Mouse (Mus musculus): ENCODE measurements around the gene Dapl1.

The Dapl1 gene

GRCm38 (mm10) chr2:59484438-59484837 lies at the start of gene Dapl1:
Dapl1 (plus strand) TSS chr2:59484653.
- DNase-seq: peak; percentile 66 to 83

- no peak for DNase-seq
These were observed 49.6 kb upstream of the Dapl1 start for GRCm38 (mm10) chr2:59434820-59435219.

GRCm38 (mm10) chr2:59437684-59438393 lies 46.6 kb upstream of the Dapl1 start:
- DNase-seq: peak; percentile 90 to 92

- peak; percentile 68 to 69 for DNase-seq
These were observed 45.9 kb upstream of the Dapl1 start for GRCm38 (mm10) chr2:59438479-59438935.

GRCm38 (mm10) chr2:59439824-59440223 lies 44.6 kb upstream of the Dapl1 start:
- DNase-seq: no peak

DNA sequence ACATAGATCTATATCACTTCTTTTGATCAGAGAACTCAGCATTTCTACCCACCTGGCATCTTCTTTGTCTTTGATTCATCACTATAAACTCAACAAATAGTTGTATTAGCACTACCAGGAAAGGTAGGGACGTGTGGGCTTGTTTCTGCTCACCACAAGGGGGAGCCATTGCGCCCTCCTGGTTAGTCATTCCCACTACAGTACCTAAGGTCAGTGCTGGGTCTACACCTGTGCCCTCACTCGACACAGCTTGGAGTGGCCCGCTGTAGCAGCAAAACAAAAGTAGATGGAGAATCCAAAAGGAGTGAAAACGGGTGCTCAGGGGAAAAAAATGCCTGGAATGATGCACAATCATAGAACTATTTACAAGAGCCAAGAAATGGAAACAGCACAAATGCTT lies 44.0 kb upstream of the Dapl1 start:
- peak; percentile 84 to 85 for DNase-seq

DNA sequence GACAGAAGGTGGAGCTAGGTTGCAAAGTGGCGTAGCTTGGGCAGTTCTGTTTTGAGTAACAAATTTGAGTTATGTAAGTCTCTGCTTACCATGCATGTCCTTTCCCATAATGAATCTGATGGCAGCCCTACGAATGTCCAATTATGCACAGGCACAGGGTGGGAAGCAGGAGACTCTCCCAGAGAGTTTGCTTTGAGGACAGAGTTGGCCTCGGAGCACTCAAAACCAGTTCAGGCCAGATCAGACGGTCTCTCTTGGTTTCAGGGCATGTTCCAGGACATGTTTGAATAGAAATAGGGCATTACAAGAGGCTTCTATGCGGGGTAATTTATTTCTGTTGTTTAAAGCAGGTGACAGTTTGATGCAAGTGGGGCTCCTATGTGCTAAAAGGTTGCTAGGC lies 42.8 kb upstream of the Dapl1 start:
- DNase-seq: peak in 1 of 2 experiments; percentile 49

DNA sequence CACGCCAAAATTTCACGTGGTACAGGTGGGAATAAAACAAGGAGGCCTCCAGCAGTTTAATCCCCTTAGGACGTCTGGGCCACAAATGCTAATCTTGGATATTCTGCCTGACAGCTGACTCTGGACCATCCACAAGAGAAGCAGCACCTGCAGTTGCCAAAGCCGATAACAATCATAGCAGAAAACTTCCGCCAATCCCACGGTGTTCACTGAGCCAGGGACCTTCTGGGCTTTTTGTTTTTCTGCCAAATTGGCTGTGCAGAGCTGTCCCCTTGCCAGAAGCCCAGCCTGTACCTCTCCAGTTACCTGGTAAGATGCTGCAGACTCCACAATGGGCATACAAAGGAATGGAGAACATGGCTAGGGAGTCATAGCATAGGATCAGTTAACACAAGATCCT lies 37.8 kb upstream of the Dapl1 start:
- no peak for DNase-seq

GRCm38 (mm10) chr2:59447712-59448111 lies 36.7 kb upstream of the Dapl1 start:
- DNase-seq: no peak

DNA sequence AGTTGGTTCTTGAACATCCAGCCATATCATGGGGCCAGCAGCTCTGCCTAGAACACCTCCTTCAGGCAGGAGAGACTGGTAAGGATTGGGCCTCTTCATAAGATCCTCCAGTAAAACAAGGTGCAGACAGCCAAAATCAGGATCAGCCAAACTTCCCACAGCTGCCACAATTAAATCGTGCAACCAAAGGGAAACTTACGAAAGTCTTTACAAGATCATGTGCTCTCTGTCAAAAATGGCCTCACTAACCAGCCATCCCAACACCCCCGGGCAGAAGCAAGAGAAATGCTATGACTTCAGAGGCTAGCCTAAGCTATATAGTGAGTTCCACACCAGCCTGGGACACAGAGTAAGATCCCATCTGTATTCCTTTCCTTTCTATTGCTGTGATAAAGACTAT lies 35.9 kb upstream of the Dapl1 start:
- DNase-seq: no peak

GRCm38 (mm10) chr2:59448921-59449320 lies 35.5 kb upstream of the Dapl1 start:
- no peak for DNase-seq

DNA sequence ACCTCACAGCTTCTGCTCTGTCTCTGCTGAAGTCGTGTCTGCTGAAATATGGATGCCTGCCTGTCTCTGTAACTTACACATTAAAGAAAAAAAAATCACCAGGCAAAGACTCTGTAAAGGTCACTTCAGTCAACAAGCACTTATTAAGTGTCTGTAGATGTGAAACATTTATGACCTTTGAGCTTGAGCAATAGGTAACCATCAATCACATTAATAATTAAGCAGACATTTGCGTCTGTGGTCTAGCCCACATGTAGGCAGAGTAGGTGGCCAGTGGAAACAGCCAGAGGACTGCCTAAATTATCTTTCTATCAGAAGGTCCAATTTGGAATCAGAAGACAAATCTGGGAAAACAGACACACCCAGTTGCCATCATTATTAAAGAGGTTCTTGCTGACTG lies 32.8 kb upstream of the Dapl1 start:
- no peak for DNase-seq

- no peak for DNase-seq
These were observed 32.4 kb upstream of the Dapl1 start for GRCm38 (mm10) chr2:59452102-59452501.

- no peak for DNase-seq
These were observed 22.4 kb upstream of the Dapl1 start for GRCm38 (mm10) chr2:59462086-59462485.

DNA sequence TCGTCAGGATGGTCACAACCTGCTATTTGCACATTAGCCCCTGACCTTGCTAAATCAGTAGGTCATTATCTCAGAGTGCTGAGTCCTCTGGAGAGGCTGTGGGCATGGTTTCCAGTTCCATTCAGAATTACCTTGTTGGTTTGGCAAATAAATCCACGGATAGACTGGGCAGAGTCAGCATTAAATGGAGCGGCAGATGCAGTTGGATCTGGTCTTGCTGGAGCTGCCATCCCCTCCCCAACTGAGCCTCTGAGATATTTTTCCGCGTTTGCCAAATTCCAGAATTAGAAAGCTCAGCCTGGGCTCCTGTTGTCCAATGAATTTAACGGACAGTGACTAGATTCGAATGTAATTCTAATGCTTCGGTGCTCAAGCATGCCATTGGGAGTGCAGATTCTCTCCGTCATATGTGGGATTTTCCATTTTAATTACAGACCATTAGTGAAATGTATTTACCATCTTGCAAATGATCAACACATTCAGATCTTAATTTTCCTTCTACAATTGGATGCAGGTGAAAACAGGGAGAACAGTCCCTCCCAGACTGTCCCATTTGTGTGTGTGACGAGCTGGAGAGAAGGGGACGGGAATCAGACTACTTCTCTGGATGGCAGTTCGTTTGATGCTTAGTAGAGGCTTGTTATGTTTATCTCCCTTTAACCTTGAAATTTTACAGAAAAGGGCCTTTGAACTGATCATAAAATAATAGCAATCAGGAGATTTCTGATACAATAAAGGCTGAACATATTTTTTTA lies 20.8 kb upstream of the Dapl1 start:
- DNase-seq: no peak

DNA sequence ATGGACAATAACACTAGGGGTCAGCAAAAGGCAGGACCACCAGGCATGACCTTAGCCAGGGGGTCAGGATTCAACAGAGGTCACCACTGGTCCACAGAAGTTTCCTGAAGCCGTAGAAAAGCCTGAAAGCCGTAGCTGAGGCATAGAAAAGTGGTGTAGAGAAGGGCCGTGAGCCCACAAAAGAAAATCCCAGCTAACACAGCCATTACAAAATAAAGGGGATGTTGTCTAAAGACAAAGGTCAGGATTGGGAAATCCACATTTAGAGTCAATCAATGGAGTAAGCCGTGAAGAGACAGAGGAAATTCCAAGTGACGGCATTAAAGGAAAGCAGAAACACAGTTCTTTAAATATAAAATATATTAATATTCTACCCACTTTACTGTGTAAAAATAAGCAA lies 18.8 kb upstream of the Dapl1 start:
- DNase-seq: no peak

DNA sequence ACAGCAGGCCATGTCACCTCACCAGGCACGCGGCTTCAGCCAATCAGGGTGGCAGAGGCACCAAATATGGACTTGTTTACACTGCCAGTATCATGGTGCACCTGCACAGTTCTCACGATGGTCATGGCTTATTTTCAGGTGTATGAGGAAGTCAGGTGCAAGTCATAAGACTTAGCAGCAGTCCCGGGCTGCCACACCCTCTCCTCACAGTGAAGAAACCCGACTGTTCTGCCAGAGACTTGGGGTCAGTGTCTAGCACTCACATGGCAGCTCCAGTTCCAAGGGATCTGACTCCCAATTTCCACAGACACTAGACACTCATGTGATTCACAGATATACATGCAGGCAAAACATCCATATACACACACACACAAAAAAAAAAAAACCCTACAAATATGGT lies 18.1 kb upstream of the Dapl1 start:
- DNase-seq: no peak

GRCm38 (mm10) chr2:59467085-59467484 lies 17.4 kb upstream of the Dapl1 start:
- no peak for DNase-seq

DNA sequence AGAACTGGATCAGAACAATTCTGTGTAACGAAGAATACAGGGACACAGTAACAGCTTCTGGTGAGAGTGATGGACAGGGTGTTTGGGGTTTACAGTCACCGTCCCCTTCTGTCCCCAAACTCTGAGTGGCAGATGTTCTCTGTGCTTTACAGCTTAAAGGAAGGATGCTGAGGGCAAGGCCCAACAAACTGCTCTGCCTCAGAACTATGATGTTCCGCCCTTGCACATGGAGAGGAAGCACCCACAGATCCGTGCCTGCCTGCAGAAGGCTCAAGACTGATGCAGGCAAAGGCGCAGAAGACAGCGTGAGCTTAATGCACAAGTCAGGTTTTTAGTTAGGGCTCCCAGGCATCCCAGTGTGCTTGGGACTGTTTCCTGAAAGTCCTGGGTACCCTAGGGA lies 16.5 kb upstream of the Dapl1 start:
- no peak for DNase-seq

- no peak for DNase-seq
These were observed 14.7 kb upstream of the Dapl1 start for GRCm38 (mm10) chr2:59469590-59470245.

- peak; percentile 26 to 42 for DNase-seq
These were observed 14.0 kb upstream of the Dapl1 start for GRCm38 (mm10) chr2:59470326-59471031.

DNA sequence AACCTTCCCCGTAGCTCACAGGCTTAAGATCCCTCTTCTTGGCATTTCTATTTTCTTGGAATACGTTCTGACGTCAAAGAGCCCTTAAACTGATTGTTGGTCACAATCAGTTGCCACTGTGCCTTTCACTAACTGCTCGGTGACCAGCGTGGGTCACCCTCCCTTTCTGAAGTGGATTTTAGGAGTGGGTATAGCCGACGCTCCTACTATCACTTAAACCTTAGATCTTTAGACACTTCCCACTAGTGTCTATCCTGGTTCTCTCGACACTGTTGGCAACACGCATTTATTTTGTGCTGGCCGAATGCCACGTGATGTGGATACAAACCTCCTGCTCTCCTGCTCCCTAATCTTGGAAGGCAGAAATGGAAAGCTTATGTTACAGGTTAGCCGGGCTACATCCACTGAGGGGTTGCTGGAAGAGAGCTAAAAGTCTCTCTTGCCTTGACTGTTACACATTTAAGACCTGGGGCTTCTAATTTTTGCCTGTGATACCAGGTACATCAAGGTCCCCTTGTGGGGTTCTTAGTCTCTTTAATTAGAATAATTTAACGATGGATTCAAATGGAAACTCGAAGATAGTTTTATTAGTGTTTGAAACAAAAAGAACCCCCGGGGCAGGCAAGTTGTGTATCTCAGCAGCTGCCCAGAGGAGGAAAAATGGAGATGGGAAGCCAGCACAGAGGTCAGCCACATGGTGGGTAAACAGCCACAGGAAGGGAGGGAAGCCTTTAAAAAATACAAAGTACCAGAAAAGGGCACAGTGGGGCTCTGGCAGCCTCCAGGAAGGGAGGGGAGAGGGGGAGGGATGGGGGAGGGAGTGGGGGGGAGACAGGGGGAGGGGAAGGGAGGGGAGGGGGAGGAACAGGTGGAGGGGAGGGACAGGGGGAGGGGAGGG lies 13.2 kb upstream of the Dapl1 start:
- DNase-seq: peak in 1 of 2 experiments; percentile 12
